Mouse (Mus musculus) thymus, postnatal 0 days (tissue): ENCODE data around the gene Mvd. TPM values are rescaled to one million over a fixed set of nuclear protein-coding genes. Genes with fewer than 3 reads are reported as not detected.

ENCODE experiments used
- DNase-seq: peaks from one replicate; pipeline ENCODE4 v3.0.0-alpha.2; 2015; ENCODE audit warnings: low spot score
- polyA plus RNA-seq: library from polyadenylated mRNA; unstranded; fragments of >200 nt; fragmentation: Nextera tagmentation; extraction: Ambion mirVana; gene quantifications from 2 replicates; pipeline ENCODE4 v1.2.1, GENCODE M21; 2015

The Mvd gene
- polyA plus RNA-seq, 1 experiment from 2014 or later = 17.4 TPM

DNA sequence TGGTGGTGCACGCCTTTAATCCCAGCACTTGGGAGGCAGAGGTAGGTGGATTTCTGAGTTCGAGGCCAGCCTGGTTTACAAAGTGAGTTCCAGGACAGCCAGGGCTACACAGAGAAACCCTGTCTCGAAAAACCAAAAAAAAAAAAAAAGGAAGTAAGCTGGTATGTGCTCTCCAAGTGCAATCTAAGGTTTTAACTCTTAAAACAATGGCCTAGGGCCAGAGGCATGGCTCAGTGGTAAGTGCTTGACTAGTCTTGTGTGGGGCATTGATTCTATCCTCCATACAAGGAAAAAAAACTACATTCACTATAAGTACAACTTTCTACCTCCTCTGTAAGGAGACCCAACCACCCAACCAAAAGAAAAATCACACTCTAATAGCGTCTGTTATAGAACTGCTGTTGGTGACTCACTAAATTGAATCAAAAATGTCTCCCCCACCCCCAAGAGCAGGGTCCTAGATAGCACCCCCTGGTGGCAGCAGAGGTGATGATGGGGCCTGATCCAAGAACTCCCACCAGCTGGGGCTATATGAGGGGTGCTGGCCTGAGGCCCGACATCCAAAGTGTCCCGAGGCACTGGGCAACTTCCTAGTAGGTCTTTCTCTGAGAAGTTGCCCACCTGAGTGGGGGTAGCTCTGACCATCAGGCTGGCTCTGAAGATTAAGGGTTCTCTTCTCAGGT lies 16.1 kb upstream of the Mvd start:
- DNase-seq = peak; percentile 76

DNA sequence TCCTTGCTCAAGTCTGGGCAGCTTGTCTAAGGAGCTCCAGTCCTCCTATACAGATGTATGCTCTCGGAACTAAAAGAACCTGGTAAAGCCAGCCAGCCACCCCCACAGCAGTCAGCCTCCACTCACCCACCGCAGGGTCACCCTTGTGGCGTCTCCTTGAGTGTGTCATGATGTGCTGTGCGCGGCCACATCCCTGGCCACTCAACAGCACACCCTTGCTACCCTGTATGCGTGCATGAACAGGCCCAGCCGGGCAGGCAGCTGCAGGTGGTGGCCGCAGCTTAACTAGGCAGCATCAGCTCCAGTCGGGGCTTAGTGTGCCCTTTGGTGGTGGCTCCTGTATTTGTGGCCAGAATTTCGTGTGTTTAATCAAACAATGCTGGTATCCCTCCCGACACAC lies 13.9 kb upstream of the Mvd start:
- DNase-seq = no peak

GRCm38 (mm10) chr8:122454409-122454808 lies 11.2 kb upstream of the Mvd start:
- no peak for DNase-seq

DNA sequence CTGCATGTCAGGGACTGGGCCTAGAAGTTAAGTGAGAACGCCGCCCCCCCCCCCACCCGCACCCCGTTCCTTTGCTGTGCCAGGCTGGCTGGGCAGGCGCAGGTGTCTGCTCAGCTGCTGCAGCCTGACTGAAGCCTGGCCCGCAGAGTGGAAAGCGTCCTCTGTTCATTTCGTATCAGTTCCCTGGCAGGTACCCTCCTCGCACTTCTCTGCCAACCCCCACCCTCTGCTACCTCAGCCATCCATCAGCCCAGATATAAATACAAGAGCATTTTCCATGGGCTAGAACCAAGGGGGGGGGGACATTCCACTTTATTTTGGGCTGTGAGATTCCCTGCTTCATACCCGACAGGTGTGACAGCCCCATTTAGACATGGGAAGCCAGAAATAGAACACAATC lies 8.9 kb upstream of the Mvd start:
- no peak for DNase-seq

DNA sequence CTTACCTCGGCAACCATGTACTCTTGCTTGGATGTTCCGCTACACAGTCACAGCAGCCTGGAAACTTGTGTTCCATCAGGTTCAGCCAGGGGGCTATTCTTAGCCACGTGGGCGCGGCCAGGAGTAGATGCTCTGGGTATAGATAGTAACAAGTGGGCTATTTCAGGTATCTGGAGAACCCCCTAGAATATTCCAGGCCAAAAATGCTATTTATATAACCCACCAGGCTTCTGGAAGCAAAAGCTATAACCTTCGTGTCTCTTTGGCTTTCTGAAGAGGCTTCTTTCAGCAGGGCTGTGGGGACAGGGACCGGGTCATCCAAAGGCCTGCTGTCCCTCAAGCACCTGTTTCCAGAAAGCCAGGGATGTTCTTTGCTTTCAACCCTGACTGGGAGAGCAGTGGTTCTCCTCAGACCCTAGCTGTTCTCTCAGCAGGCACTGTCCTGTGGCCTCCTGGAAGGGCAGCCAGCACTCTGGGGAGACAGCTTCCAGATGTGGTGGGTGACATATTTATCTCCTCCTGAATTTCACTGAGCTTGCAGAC lies 8.0 kb upstream of the Mvd start:
- no peak for DNase-seq

DNA sequence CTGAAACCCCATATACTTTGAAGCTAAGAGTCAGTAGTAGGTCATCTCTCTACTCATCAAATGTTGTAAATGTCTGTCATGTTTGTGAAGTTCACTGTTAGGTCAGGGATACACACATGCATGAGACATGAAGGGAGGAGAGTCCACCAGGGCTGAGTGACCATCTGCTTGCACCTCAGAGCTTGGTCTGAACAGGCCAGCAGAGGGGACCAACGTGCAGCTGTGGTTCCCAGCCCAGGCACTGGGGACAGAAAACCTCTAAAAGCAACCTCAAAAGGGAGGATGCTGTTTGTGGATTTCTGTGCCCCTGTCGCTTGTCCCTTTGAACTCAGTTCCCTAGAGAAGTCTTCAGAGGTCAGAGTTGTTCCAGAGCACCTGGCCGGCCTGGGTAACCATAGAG lies 2.0 kb upstream of the Mvd start:
- DNase-seq = peak; percentile 36

DNA sequence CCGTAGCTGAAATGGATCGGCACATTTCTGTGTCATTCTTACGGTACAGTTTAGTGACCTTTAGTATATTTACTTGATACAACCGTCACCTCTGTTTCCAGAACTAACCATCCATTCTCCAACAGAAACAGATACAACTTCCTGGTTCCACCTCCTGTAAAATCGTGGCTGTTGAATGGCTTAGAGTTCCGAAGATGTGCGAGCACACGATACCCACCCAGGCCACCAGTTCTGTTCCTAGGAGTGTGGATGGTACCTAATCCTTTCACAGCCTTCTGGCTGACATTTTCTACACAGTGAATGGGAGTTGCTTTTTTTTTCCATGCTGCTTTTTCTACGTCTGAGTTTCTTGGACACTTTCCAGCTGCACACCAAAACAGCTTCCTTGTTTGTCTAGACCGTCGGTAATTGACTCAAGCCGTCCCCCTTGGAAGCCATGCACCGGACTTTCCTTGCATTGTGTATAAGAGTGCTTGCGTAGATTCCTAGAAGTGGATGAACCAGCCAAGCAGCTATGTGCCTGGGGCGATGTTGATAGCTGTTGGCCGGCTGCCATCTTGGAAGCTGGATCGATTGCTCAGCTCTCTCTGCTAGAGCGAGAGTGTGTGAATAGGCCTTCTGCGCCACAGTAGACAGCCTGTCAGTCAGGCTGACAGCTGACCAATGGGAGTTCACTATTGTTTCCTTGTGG lies 981 bp upstream of the Mvd start:
- peak; percentile 62 for DNase-seq

DNA sequence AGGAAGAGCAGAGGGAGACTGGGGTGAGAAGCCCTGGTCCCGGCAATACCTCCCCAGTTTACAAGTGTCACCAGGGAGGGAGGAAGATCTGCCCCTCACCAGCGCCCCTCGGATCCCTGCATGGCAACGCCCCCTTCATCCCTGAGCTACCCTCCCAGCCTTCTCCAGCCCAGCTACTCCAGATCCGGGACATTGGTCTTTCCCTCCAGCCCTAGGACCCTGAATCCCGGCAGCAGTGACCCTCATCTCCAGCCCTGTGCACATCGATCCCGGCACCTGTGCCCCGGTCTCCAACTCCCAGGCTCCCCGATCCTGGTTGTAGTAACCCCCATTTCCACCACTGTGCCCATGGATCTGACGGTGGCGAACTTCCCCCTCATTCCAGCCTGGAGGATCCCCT lies 441 bp downstream of the Mvd start:
- DNase-seq = no peak

GRCm38 (mm10) chr8:122442356-122442755 lies 866 bp downstream of the Mvd start:
- DNase-seq = no peak

DNA sequence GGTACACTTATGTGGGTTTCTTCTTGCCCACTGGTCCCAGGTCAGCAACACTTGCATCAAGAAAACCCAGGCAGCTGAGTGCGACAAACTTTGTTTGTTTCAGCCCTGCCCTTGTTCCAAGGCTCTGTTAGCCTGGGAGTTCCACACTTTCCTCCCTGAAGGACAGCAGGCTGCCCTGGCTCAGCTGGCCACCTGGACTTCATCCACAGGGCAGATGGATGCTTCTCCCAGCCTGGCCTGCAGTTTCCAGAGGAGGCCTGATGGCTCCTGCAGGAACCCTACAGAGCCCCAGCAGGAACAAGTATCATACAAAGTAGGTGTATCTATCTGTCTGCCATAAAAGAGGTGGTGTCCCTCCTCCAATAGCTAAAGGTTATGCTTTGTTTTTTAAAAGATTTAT lies 1.9 kb downstream of the Mvd start:
- no peak for DNase-seq

DNA sequence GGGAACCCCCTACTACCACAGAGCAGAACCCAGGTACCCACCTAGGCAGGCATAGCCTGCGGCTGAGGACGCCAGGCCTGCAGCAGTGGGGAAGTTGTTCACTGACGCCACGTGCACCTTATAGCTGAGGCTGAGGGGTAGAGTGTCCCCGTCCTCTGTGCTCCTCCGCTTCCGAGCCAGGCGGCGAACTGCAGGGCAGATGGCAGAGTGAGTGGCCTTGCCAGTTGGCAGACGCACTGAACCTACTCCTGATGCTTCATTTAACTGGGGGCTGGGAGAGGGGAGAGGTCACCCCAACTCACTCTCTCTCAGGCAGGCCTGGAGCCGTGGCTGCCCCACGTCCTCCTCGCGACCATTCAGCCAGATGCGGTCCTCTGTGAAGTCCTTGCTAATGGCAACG lies 3.9 kb downstream of the Mvd start:
- DNase-seq = no peak

- DNase-seq = peak; percentile 55
Measured at GRCm38 (mm10) chr8:122437708-122438331, 5.4 kb downstream of the Mvd start.

GRCm38 (mm10) chr8:122436586-122437125 lies 6.6 kb downstream of the Mvd start:
- no peak for DNase-seq

DNA sequence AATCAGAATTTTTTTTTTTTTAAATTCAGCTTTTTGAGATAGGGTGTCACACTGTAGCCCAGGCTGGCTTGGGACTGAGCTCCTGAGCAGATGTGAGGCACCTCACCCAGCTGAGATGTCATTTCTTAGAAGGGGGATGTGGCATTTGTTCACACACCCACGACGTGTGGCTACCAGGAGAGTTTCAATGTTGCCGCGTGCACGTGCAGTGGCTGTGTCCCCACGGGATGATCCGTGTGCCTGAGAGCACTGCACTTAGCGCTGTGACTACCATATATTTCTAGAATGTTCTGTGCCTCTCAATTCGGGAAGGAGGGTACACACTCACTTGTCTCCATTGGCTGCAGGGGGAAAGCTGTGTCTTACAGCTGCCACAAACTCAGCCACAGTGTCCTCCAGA lies 7.1 kb downstream of the Mvd start:
- DNase-seq = peak; percentile 60

DNA sequence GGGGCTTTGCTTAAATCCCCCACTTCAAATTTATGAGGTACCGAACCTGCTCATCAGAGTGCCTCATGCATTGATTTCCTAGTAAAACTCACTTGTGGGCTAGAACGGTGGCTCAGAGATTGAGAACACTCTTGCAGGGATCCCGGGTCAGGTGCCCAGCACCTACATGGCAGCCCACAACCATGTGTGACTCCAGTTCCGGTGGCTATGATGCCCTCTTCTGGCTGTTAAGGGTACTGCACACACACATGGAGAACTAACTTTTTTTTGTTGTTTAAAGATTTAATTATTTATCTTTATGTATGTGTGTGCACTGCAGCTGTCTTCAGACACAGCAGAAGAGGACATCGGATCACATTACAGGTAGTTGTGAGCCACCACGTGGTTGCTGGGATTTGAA lies 7.8 kb downstream of the Mvd start:
- DNase-seq = no peak

- DNase-seq = no peak
Measured at GRCm38 (mm10) chr8:122433269-122433905, 9.8 kb downstream of the Mvd start.

- DNase-seq = peak; percentile 82
Measured at GRCm38 (mm10) chr8:122432443-122433268, 10.6 kb downstream of the Mvd start, which contains the start of gene Cyba. Cyba (minus strand) TSS chr8:122432930.

DNA sequence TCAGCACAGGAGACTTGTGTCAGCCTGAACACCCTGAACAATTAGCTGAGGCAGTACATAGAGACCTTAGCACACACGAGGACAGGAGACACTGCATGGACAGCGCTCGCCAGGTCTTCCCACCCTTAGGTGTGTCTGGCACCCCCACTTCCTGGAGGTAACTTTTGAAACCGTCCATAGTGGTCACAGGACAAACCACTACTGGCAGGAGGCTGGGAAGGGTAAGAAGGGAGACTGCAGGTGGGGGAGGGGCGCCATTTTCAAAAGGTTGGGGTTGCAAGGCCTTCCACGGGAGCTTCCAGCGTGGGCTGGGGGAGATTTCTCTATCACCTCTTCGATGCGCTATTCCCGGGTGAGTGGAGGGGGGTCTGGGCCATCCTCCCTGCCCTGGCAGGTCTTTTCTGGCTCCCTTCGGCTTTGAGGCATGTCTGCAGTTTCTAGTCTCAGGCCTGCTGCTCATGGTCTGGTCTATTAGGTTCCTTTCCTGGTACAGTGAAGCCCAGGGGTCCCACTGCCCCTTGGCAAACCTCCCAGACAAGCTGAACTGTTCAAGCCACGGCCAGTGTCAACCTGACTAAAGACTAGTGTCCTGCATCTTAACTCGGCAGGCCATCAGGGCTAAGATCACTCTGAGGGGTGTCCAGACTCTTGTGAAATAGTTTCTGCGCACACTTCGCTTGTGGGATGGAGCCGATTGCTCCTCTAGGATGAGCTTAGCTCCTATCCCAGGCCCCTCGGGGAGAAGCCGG lies 11.4 kb downstream of the Mvd start:
- DNase-seq = no peak

GRCm38 (mm10) chr8:122430646-122431045 lies 12.6 kb downstream of the Mvd start:
- no peak for DNase-seq

GRCm38 (mm10) chr8:122430058-122430636 lies 13.1 kb downstream of the Mvd start:
- DNase-seq = no peak
